Mouse (Mus musculus): ENCODE results near the gene Pld1.

Pld1 gene

DNA sequence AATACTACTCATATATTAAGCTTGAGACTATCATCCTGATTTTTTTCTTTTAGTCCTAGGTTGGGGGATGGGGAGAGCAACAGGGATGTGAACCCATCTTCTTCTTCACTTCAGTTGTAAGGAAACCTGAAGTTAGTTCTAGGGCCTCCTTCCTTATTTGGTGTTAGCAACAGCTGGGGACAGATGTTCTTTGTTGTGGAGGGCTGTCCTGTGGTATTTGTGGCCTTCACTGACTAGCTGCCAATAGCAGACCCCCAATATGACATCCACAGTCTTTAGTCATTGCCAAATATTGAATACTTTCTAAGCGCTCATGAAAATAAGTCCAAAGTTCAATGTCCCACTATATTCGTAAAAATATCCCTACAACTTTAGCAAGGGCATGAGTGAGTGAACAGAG lies 111.0 kb downstream of the Pld1 start:
- DNase-seq (ENCODE audit: low spot score): no peak

DNA sequence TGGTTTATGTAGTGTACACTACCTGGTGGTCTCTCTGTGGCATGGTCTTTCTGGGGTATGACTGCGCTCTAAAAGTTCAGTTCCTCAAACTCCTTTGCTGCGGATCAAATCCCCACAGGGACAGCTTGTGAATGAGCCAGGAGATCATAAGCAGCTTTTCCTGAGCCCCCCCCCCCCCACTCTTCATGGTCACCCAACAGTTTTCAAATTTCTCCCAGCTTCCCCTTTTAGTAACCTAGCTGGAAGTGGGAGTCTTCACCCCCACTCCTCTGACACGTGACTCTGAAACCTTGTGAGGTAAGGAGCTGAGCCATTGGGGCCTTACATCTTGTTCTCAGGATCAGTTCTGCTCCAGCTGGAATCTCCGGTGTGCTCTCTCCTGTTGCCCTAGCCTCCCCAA lies 114.6 kb downstream of the Pld1 start:
- no peak for DNase-seq (ENCODE audit: low spot score)

DNA sequence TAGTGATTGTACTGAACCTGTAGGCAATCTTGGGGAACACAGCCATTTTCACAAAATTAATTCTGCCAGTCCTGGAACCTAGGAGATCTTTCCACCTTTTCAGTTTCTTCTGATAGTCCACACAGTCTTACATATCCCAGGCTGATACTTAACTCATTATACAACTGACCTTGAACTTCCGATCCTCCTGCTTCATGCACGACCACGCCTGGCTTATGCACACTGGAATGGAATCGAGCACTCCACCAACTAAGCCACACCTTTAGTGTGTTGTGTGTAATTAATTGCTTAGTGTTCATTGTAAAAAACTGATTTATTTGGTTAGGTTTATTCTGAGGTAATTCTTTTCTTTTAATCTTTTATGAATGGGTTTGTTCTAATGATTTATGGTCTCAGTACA lies 122.2 kb downstream of the Pld1 start:
- DNase-seq (ENCODE audit: low spot score): no peak

DNA sequence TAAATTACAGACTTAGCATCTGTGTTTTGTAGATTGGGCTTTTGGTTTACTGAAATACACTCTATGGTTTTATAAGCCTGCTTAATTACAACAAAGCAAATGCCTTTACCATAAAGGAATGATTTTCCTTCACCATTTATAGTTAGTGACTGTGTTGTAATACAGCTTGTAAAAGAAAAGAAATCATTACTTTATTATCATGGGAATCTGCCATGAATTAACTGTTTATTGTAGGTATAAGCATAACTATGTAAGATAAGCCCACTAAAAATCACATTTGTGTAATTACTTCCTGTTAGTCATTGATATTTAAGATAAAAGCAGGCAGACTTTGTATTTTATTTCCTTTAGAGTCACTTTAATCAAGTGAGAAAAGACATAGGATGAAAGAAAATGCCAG lies 122.7 kb downstream of the Pld1 start:
- DNase-seq (ENCODE audit: low spot score): no peak

DNA sequence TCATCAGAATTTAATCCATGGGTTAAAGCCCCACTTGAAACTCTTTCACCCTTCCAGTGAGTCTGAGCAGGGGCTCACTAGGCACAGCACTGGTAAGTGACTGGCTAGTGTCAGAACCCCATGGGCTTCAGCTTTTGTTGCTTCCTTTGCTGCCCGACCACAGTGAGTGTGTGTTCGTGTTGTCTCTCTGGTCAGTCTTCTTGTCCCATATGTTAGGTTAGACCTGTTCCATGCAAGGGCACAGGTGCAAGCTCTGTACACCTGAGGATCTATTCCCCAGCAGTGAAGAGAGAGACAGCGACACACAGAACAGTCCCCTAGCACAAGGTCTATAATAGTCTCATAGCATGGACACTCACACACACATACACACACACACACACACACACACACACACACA lies 140.7 kb downstream of the Pld1 start:
- DNase-seq (ENCODE audit: low spot score): no peak

DNA sequence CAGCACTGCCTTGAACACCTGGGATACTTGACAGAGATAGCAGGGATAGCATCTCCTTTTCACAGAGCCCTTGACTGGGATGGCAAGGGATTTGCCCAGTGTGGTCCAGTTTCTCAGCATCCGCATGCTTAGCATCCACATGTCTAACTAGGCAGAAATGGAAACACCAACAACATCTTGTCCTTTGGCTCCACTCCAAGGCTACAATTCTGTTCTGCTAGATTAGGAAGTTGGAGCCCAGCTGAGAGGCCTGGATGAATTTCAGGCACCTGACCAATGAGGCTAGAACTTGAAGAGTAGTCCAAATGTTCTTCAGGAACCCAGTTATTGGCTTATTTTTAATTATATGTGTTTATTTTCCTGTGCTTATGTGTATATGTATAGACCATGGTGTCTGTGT lies 141.6 kb downstream of the Pld1 start:
- no peak for DNase-seq (ENCODE audit: low spot score)

DNA sequence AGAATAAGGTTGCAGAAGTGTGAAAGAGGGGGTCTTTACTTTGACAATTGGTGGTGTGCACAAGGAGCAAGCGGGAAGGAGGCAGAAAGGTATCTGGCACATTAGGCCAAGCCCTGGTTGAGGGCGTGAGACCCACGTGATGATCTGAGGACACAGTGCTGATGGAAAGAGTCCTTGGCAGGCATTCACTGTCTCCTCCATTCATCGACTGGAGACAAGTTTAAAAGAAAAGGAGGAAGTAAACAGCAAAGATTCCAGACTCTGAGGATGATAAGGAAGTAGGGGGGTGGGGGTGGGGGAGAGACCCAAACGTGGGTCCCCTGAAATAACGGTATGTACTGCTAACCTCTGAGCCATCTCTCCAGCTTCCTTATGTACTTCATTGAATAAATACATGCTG lies 142.5 kb downstream of the Pld1 start:
- no peak for DNase-seq (ENCODE audit: low spot score)

DNA sequence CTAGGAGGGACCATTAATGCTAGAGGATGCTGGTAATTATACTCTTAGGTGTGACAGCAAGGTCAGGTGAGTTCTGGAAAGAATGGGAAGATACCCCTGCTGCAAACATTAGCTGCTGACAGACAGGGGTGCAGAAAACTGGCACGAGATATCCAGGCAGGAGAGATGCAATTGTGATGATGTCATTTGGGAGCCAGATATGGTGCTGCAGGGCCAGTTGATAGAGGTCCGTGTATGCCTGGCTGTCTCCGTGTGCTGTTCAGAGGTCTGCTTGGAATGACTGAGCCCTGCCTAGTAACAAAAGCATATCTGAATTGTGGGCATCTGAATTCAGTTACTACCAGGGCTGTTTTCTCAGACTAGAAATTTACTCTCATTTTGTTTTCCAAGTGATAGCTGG lies 144.7 kb downstream of the Pld1 start:
- DNase-seq (ENCODE audit: low spot score): no peak

DNA sequence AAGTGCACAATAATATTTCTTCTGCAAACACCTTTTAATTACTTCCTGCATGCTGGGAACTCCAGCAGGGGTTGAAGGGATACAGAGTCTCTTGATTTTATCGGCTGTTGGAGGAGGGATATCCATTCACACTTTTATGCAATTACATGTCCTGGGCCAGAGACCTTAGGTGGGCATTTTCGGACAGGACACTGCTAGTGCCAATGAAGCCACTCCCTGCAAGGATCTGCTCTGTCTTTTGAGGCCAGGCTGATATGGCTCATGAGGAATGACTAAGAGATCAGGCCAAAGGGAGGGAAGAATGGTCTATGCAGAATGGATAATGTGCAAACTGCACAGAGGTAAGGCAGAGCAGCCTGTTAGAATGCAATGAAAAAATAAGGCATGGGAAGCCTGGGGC lies 145.8 kb downstream of the Pld1 start:
- DNase-seq (ENCODE audit: low spot score): no peak

DNA sequence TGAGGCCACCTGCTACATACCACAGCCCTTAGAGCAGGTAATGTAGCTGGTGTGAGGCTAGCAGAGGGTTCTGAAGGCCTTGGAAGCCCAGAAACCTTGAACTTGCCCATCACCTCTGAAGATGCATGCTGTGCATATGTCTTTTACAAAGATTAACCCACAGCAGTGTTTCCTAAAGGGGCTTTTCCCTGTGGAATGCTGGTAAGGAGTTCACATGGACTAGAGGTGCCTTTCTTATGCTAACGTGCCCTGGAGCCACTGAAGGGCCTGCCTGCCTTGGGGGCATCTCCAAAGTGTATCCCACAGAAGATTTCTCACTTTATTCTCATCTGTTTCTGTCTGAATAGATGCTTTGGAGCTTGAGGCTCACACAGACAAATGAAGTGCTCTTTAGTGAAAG lies 152.8 kb downstream of the Pld1 start:
- no peak for DNase-seq (ENCODE audit: low spot score)

DNA sequence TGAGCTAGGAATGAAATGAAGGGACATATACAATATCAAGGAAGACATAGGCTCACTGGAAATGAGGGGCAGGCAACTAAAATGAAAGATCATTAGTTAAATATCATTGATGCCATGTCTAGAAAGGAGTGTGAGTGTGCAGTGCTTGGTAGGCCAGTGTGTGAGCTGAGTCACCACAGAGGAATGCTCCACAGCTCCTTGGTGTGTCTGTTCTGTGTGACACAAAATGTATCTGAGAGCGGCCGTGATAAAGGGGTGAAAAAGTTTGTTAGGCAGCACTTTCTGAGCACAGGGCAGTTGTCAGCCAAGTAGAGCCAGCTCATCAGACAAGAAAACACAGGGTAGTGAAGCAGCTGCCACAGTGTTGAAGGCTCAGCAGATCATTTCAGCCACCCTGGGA lies 153.2 kb downstream of the Pld1 start:
- no peak for DNase-seq (ENCODE audit: low spot score)

DNA sequence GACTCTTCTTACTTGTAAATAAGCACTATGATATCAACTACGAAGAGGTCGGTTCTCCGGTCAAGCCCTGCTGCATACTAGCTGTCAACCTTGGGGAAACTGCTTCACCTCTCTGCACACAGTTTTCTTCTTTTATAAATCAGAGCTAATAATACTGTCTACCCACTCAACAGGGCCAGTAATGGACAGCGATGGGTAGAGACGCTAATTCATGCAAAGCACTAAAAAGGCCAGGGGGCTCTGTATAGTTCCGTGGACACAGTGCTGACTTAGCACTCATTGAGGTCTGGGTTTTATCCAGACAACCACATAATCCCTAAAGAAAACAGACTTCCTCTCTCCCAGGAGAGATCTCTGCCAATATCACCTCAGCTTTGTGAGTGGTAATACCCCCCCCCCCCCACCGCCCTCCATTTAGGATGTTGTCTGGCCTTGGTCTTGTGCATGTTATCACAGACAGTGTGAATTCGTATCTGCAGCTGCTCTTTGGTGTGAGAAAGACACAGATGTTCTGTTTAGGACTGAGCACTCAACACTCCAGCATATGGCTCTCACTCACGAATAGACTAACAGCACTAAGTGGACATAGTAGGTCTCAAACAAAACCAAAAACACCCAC lies 155.3 kb downstream of the Pld1 start:
- no peak for DNase-seq (ENCODE audit: low spot score)

DNA sequence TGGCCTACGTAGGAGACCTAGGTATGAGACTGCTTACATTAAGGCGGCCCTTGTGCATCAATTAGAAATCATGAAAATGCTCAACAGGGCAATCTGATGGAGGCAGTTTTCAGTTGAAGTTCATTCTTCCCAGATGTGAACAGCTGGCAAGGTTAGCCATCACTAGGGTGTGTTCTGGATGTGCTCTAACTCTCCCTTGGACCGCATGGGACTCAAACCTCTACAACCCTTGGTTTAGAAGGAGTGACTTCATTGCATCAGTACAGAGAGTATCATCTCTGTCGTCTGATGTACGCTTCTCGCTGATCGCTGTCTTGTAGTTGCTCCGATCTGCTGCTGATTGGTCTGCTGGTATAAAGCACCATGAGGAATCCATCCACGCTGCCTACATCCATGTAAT lies 157.0 kb downstream of the Pld1 start:
- no peak for DNase-seq (ENCODE audit: low spot score)

DNA sequence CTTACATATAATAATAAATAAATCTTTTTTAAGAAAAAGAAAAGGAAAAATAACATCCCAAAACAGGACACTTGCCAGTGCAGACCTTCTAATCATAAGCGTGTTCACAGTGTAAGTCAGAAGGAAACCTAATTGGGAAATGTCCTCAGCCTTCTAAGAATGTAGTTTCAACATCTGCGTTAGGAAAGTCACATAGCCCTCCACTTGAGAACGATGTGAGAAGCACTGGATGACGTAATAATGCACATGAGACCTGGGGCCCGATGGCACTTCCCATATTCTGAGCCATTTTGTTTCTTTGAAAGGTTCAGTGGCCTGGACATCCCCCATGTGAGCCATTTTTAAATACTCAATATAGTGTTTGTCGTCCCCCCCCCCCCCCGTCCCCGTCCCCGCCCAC lies 160.7 kb downstream of the Pld1 start:
- DNase-seq (ENCODE audit: low spot score): no peak

DNA sequence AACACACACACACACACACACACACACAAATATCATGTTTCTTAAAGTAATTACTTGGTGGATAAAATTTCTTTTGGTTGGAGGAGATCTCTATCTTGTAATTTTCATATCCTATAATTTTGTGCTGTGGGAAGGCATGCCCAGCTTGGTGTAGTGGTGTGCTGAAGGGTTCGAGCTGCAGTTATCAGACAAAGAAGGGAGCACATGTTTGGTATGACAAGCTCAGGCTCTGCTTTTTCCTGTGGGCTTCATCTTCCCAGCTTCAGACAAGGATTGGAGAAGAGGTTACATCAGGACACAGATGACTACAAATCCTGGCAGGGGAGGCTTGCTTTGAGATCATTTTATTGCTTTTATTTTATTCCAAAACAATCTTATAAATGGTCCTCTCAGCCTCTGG lies 166.5 kb downstream of the Pld1 start:
- DNase-seq (ENCODE audit: low spot score): no peak

DNA sequence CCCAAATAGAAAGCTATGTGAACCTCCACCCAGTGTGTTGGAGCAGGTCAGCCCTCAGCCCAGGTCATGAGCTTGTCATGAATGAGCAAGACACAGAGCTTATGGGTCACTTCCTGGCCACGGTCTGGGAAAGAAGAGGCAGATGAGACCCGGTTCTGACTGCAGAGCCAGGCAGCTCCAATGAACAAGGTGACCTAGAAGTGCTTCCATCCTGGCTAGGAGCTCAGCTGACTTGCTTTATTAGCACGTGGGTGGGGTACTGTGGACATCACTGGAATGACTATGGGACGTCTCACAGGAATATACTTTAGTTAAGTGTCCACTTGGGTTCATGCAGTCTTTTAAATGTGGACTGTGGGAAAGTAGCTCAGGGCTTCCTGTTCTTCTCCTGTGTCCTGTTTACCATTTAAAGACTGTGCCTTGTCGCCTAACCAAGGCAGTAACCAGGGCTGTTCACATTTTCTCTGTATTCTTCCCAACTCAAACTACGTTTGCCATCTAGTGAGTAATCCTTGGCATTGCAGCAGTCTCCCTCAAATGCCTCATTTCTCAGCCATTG lies 169.0 kb downstream of the Pld1 start:
- peak; percentile 75 for DNase-seq (ENCODE audit: low spot score)

DNA sequence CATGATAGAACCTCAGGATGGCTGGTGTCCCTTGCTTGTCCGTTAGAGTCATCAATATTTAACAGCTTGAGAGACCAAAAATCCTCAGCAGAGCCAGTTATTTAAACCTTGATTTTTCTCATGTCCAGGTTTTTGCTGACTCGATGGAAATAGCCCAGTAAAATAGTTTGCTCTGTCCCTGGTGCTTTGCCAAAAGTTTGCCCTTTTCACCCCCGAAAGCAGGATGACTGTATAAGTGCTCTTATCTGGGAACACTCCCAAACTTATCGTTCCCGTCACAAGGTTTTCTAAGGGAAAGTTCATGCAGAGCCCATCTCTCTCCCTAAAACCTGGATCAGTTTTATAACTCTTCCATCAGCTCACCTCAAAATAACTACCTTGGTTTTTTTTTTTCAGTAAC lies 173.0 kb downstream of the Pld1 start:
- DNase-seq (ENCODE audit: low spot score): no peak

DNA sequence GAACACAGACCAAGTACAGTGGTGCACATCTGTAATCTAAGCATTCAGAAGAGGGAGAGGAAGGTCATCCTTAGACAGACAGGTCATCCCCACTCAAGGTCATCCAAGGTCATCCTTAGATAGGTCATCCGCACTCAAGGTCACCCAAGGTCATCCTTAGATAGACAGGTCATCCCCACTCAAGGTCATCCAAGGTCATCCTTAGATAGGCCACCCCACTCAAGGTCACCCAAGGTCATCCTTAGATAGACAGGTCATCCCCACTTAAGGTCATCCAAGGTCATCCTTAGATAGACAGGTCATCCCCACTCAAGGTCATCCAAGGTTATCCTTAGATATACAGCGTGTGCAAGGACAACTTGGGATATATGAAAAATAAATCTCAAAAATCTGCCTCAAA lies 175.4 kb downstream of the Pld1 start:
- no peak for DNase-seq (ENCODE audit: low spot score)

DNA sequence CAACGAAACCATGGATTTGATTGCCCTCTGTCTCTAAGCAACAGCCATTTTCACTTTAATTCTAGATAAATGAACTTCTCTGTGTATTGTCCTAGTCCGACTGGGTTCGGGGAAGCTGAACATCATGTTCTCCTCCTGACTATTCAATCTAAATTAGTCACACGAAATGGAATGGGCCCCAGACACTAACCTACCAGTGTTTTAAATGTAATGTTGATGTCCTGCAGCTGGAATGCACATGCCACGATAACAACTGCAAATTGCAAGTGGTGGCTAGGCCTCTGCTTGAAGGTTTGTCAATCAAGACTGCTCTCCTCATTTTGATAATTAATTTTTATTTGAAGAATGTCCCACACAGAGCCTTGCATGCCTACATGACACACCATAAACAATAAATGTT lies 203.2 kb downstream of the Pld1 start:
- no peak for DNase-seq (ENCODE audit: low spot score)

DNA sequence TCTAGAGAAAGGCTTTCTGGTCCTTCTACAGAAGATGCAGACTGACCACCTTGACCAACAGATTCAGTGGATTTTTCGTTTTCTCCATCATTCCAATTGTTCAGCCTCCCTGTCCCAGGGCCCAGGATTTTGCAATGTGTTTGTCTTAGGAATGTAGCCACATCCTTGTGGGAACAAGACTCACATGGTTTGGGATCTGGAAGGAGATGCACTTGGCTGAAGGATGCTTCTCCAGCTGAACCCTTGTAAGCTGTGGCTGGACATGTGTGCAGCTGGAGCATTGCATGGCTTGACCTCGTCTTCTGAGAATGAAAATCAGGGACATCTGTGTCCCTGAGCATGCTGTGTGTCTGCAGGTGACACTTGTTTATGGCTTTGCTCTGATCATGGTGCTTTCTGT lies 203.6 kb downstream of the Pld1 start:
- no peak for DNase-seq (ENCODE audit: low spot score)

DNA sequence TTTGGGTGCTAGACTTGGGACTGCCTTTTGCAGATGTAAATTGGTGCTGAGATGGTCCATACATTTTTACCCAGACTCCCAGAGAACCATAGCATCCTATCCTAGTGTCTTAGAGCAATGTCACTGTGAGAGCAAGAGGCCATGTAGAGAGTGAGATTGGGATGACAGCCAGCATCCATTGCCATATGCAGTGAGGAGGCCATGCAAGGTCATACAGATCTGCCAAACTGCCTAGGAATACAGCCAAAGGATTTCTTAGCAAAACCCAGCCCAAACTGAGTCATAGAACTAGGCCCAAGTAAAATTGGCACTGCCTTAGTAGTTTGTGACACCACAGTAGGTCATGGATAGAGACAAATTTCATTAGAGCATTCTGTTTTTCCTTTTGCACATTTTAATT lies 206.2 kb downstream of the Pld1 start:
- no peak for DNase-seq (ENCODE audit: low spot score)

DNA sequence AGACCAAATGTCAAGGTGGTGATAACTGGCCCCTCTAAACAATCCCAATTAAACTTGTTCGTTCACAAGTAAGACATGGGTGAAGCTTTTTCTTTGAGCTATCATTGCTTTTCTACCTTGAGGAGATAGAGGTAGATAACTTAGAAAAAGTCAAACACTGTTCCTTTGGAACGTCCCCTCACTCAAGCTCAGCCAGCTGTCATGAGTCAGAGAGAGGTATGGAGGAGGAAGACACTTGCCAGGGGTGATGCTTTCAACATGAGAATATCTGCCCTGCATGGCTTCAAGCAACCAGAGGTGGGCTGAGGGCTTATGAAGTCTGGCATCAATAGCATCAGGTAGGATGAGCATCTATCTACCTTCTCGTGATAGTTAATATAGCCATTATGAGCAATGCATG lies 207.0 kb downstream of the Pld1 start:
- no peak for DNase-seq (ENCODE audit: low spot score)

DNA sequence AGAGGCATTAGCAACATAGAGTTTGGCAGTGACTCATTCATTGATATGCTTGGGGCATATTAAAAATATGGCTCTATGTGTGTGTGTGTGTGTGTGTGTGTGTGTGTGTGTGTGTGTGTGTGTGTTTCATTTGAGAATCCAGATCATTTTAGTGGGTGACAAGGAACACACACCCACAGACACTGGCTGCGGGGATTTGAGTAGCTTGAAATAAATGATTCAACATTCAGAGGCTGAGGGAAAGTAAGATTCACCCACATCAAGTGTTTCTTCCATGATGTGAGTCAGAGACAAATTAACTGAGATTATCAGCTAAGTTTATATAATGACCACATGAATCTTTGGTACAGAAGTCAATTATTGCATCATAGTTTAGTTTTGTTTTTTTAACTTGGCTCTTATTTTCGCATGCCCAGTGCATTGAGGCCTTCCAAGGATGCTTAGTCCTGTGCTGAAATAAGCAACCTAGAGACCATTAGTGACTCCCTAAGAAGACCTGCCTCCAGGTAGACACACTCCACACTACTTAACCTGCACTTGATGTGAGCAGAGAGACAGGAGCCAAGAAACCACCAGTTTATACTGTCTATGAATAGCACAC lies 211.3 kb downstream of the Pld1 start:
- no peak for DNase-seq (ENCODE audit: low spot score)

DNA sequence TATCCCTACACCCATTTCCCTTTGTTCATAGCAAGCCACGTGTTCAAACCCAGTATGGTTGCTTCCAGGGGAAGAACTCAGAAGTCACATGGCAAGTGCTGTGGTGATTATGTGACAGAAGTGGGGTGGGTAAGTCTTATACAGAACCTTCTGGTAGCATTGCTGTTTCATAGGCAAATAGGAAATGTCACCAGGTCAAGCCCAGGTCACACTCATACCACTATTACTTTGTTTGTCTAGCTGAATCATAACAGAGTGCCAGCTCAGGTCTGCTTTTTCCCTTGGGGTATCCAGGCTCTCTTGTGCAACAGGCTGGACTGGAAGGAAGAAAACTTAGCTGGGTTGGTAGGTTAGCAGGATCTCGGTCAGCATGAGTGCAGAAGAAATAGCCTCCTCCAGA lies 219.5 kb downstream of the Pld1 start:
- no peak for DNase-seq (ENCODE audit: low spot score)

All from embryo, embryonic 10.5 days (tissue).